Mouse (Mus musculus): Measurements from ENCODE around the gene Pp2d1.
"Not testable (repeated sequence)": the region's sequence is repeated elsewhere in the genome, so short reads cannot be mapped to it uniquely, and the experiment has no call there.

Pp2d1 gene

GRCm38 (mm10) chr17:53539351-53539750, at the start of gene Pp2d1:
Gene Pp2d1, minus strand, starts transcription at chr17:53539451.
- not testable (repeated sequence) for DNase-seq

DNA sequence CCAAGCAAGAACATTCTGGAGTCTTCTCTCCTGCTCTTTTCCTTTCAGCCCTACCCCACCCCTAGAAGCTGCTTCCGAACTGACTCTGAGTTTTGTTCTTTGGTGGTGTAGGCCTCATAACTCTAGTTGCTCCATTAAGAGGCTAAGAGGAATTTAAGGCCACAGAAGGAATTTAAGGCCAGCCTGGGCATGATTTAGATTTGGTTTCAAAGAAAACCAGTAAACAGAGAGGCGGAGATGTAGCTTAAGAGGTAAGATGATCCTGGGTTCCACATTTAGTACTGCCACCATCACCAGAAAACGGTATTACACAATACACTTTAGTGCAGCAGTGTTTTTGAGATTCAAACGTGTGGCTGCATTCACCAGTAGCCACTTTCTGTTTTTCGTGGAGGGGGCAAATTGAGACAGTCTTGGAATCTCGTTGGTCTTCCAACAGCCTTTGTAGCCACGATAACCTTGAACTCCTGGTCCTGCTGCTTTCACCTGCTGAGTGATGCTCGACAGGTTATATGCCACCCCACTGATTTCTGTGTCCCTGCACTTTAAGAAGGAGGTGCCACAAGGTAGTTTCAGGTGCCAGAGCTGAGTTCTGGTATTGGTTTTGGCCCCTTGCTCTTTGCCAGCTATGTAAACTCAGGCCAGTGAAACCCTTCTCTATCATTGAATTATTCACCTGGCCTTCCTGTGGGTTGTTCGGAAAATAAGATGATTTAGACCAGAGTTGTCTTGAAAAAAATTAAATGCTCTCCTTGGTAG, 49.0 kb upstream of the Pp2d1 start:
- DNase-seq: no peak

GRCm38 (mm10) chr17:53587074-53587851, 48.0 kb upstream of the Pp2d1 start:
- DNase-seq: peak; percentile 40 to 54

- no peak for DNase-seq
Measured at GRCm38 (mm10) chr17:53583846-53584579, 44.8 kb upstream of the Pp2d1 start.

- no peak for DNase-seq
Measured at GRCm38 (mm10) chr17:53582805-53583204, 43.6 kb upstream of the Pp2d1 start.

GRCm38 (mm10) chr17:53582026-53582585, 42.9 kb upstream of the Pp2d1 start:
- DNase-seq: no peak

DNA sequence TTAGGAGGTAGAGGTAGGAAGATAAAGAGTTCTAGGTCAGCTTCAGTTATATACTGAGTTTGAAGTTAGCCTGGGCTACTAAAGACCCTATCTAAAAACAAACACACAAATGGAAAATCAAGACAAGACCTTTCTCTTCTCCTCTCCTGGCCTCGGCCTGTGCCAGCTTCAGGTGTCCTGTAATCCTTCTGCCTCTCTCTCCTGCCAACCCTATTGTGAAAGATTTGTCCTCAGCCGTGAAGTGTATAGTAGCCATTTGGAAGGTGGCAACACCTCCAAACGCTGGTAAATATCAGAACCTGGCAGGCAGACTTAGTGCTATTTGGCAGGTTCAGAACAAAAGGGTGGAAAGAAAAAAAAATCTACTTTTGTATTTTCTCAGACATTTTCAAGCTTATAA, 41.0 kb upstream of the Pp2d1 start:
- DNase-seq: no peak

GRCm38 (mm10) chr17:53579612-53580011, 40.4 kb upstream of the Pp2d1 start:
- no peak for DNase-seq

GRCm38 (mm10) chr17:53578776-53579175, 39.5 kb upstream of the Pp2d1 start:
- peak; percentile 13 to 17 for DNase-seq

DNA sequence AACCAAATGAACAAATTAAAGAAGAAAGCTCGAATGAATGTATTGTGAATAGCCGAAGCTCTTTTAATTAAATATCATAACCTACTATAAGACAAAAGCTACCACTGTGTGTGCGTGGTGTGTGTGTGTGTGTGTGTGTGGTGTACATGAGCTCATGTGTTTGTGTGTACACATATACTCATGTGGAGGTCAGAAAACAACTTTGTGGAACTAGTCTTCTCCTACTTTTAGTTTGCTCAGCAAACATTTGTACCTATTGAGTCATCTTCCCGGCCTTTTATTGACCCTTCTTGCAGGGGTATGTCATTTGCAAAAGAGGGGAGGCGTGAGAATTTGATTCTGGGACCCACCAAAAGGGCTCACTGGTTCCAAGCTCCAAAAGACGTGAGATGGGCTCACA, 39.0 kb upstream of the Pp2d1 start:
- DNase-seq: no peak

GRCm38 (mm10) chr17:53577754-53578153, 38.5 kb upstream of the Pp2d1 start:
- no peak for DNase-seq

GRCm38 (mm10) chr17:53577151-53577550, 37.9 kb upstream of the Pp2d1 start:
- DNase-seq: no peak

GRCm38 (mm10) chr17:53573019-53573556, 33.8 kb upstream of the Pp2d1 start:
- DNase-seq: no peak

- DNase-seq: not testable (repeated sequence)
Measured at GRCm38 (mm10) chr17:53570932-53571331, 31.7 kb upstream of the Pp2d1 start.

GRCm38 (mm10) chr17:53570361-53570875, 31.2 kb upstream of the Pp2d1 start:
- no peak for DNase-seq

DNA sequence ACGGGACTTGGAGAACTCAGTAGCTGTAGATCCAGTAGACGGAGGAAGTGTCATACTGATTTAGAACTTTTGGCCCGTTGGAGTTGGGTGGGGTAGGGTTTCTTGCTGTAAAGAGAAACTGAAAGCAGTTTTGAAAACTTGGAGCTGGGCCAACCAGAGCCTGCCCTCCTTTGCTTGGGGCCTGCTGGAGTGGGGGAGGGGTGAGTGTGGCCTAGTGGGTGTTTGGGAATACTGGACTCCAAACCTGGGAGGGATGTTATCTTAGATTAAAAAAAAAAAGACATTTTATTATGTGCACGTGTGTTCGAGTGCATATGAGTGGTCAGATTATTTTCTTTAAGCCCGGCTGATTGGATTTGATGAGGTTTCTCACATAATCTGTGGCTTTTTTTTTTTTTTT, 30.6 kb upstream of the Pp2d1 start:
- DNase-seq: peak; percentile 47 to 66

DNA sequence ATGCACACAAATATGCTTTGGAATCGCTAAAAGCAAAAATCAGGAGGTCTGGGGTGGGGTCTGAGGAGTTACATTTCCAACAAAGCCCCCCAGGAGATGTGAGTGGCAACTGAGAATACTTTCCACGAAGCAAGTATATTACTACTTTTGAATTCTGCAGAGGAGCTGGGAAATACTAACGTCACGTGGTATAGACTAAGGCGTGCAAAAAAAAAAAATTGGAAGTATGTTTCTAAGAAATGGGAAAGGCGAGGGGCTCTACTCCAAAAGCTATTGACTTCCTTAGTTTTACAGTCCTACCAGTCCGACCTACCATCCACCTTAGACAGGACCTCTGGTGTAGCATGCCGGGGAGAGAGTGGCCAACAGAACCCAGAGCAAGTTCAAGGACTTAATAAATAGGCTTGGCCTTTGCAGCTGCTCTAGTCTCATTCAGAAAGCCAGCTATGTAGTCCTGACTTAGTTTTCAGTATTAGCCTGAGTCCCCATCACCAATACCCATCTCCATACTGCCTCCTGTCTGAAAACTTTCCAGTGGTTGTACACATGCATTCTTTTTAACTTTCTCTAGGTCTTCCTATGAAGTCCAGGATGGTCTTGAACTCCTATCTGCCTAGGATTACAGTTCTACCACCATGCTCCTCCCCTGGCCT, 29.6 kb upstream of the Pp2d1 start:
- no peak for DNase-seq

DNA sequence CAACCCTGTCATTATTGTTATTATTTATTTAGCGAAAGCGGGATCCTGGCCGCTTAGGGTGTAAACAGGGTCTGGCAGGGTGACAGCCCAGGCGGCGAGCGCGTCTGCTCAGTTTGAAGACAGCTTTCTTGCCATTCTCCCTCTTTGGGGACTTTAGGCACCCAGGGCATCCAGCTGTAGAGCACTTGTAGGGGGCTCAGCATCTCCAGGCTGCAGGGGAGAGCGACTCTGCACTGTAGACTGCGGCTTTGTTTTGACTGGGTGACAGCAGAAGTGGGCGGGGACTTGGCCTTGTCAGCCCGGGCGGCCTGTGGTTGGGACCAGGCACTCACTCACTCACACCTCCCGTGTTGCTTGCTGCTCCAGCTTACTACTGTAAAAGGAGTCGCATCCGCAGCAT, 28.9 kb upstream of the Pp2d1 start:
- DNase-seq: peak; percentile 74 to 79

DNA sequence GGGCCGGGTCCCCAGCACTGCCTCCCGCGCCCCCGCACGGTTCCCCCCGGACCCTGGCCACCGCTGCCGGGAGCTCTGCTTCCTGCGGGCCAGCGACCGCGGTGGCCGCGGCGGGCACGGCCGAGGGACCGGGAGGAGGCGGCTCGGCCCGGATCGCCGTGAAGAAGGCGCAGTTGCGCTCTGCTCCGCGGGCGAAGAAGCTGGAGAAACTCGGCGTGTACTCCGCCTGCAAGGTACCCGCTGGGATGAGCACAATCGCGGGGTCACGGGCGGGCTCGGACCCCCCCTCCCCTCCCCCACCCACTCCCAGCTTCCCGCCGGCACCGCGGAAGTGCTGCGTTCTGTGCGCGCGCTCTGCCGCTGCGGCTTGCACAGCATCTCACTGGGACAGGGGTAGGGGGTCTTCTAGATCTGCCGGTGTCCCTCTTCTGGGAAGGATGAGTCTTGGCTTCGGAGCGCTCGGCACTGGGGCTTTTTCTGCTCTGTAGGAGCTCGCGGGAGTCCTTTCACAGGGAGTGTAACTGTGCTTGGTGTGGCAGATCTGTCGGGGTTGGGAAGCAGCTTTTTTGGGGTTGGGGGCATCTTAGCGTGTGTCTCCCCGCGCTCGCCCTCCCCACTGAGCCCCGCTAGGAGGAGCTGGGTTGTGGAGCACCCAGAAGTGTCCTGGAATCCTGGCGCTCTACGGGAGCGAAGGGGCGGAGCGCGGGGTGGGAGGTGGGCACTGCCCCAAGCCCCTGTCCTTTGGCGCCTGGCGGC, 28.3 kb upstream of the Pp2d1 start:
- DNase-seq: peak; percentile 54 to 71

DNA sequence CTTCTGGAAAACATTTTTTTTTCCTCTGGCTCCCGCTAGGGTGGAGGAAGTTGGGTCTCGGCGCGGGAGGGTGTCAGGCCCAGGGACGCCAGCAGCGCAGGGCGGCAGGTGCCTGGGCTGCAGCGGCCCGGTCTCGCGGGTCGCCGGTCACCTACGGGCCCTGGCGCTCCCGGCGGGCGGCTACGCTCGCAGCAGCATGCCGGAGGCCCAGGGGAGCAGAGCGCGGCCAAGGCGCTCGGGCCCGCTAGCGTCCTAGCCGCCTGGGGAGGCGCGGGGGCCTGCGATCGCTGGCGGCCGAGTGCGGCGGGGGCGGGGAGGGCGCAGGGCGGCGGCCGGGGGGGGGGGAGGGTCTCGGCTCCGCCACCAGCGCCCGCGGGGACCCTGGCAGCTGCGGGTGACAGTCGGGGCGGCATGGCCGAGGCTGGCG, 27.7 kb upstream of the Pp2d1 start:
- peak; percentile 61 to 70 for DNase-seq
